Mouse (Mus musculus) embryonic stem cell, embryonic (primary cell): ENCODE measurements around the gene Zswim1.

Experiments used
- CTCF ChIA-PET, 4 experiments: fragments of 300-600 bp in 2 of 4; fragments of 350-600 bp in 2 of 4; sonication (Branson Sonifier 250); formaldehyde crosslinking; loops; one replicate each; lab custom pipeline; 2022; ENCODE audit warnings: inconsistent platforms in 2 of 4; lab: Charles Lee
- POLR2A ChIA-PET, 4 experiments: fragments of 300-600 bp in 2 of 4; fragments of 350-600 bp in 2 of 4; sonication (Branson Sonifier 250); formaldehyde crosslinking; loops; one replicate each; lab custom pipeline; 2022; ENCODE audit warnings: antibody characterized with exemption in 4 of 4, inconsistent platforms in 1 of 4; lab: Charles Lee

The Zswim1 gene

DNA sequence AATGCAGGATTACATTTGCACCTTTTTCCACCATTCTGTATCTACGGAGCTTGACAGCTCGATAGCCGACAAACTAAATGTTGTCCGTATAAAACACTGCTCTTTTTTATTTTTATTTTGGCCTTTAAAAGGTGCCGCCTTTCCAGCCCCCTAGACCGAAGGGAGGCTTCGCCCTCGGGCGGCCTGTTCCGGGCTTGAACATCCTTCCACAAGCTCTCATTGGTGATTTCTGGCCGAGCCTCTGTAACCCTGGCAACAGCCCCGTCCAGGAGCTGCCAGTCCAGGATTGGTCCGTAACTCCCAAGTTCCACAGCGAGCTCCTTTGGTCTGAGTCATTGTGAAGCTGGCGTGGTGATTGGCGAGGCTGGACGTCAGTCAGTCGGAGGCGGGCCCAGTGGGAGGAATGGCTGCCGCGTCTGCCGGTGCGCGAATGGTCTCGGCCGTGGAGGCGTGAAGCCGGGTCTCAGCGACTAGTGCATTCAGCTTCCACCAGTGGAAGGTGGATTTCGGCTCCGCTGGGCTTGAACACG, at the start of gene Zswim1:
Gene Zswim1 (plus strand): TSS at position 51 of the 530 bp plus-strand sequence.
- ChIA-PET POLR2A (interaction anchor here (0.6 to 18.2 kb wide), 88 partner anchors 9 to 751 kb away, joined by 3 to 694 read pairs (median 5); partner anchors contain the start of genes Acot8 (in 4 of the 4), Zswim3 (in 4 of the 4), Ctsa (in 3 of the 4) and Neurl2 (in 3 of the 4)), CTCF (interaction anchor here (0.6 to 3.3 kb wide), 23 partner anchors 10 to 322 kb away, joined by 3 to 52 read pairs (median 5); partner anchors contain the start of genes Ctsa (in 2 of the 4), Neurl2 (in 2 of the 4), Acot8 (in 1 of the 4) and Pltp (in 1 of the 4))

DNA sequence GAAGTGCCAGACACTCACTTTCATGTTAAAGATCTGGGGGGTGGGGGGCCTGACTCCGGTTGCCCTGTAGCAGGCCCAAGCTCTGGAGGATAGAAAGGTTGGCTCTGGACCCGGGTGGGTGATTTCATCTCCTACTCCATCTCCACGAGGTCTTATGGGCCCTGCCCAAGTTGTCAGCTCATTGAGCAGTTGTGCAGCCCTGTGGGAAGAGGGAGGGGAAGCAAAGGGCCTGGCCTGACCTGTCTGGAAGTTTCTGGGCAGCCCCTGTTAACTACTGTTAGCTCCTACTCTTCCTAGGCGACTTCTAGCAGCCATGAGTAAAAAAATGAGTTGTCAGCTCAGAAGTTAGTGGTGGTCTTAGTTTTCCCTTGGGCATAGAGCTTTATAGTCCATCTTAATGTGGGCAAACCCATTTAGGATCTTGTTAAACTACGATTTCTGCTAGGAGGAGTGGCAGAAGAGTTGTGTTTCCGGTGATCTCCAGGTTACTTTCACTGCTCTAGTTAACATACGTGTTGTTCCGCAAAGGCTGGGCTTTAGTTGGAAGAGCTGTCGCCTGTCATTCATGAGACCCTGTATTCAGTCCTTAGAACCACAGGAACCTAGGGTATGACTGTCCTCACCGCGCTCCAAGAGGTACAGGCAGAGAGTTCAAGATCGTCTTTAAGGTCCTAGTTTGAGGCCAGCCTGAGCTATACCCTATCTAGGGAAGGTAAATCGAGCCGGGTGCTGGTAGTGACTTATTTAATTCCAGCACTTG, 49.1 kb upstream of the Zswim1 start:
- ChIA-PET CTCF (interaction anchor here in 2 of 4 experiments (0.5 to 1.7 kb wide), 7 partner anchors 11 to 104 kb away, joined by 3 to 8 read pairs (median 6); partner anchors contain the start of gene Snx21 (in 1 of the 2)), POLR2A (interaction anchor here in 3 of 4 experiments (0.7 to 19.8 kb wide), 25 partner anchors 9 to 233 kb away, joined by 3 to 366 read pairs (median 6); partner anchors contain the start of genes Snx21 (in 3 of the 3), Acot8 (in 2 of the 3), Zswim1 (in 2 of the 3) and Zswim3 (in 2 of the 3))

DNA sequence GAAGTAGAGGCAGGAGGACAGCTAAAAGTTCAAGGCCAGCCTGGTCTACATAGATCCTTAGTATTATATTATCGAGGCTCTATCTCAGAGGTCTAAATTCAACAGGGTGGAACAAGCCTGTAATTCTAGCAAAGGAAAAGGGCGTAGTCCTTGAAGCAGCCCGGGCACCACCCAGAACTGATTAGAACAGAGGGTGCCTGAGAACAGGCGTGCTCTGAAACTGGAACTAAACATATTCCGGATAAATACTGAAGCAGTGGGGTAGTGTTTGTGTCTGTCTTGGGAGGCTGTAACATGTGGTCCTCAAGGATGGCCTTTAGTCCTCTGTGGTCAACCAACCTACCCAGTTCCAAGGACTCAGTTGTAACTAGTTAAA, 48.5 kb upstream of the Zswim1 start:
- ChIA-PET POLR2A (interaction anchor here in 3 of 4 experiments (0.7 to 19.8 kb wide), 16 partner anchors 10 to 50 kb away, joined by 3 to 366 read pairs (median 13); partner anchors contain the start of genes Snx21 (in 3 of the 3), Acot8 (in 2 of the 3), Zswim1 (in 2 of the 3) and Zswim3 (in 2 of the 3)), CTCF (interaction anchor here in 2 of 4 experiments (1.0 to 1.7 kb wide), 5 partner anchors 10 to 20 kb away, joined by 4 to 8 read pairs (median 6); partner anchors contain the start of gene Snx21 (in 1 of the 2))

DNA sequence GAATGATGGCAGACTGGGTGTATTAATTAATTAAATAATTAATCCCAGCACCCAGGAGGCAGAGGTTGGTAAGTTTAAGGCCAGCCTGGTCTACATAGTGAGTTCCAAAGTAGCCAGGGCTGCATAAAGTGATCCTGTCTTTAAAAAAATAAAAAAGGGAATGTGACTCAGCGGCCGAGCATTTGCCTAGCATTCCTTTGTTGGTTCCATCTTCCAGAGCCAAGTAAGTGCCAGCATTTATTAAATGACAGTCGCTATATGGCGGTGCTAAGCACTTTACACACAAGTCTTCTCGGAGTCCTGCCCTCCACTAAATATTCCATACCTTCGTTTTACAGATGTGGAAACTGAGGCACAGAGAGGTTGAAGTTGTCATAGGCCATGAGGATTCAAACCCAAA, 46.4 kb upstream of the Zswim1 start:
- CTCF ChIA-PET: interaction anchor here in 2 of 4 experiments (1.6 to 1.9 kb wide), 3 partner anchors 10 to 18 kb away, joined by 6 to 14 read pairs (median 9); partner anchors contain the start of gene Snx21 (in 1 of the 2)
- POLR2A ChIA-PET: interaction anchor here (0.6 to 23.4 kb wide), 15 partner anchors 9 to 82 kb away, joined by 3 to 366 read pairs (median 5); partner anchors contain the start of genes Acot8 (in 2 of the 4), Snx21 (in 2 of the 4), Zswim3 (in 2 of the 4) and Tnnc2 (in 1 of the 4)

DNA sequence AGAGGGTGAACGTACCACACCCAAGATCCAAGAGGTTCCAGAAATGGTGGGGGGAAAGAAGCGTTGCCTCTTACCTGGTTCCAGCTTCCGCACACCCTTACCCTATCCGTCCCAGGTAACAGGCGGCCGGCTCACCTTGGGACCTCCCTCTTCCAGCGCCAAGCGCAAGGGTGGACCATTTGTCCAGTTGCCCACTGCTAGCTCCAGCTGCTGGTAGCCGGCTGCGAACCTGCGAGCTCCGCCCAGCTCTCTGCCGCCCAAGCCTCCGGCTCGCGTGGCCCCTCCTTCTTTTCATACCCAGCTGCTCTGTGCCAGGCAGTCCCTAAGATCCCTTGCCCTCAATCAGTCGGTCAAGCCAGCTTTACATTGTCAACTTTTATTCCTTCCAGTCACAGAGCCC, 45.7 kb upstream of the Zswim1 start:
- CTCF ChIA-PET: interaction anchor here (0.5 to 2.2 kb wide), 7 partner anchors 9 to 27 kb away, joined by 3 to 14 read pairs (median 6); partner anchors contain the start of gene Snx21 (in 1 of the 4)
- POLR2A ChIA-PET: interaction anchor here (0.6 to 23.4 kb wide), 28 partner anchors 8 to 373 kb away, joined by 3 to 366 read pairs (median 4); partner anchors contain the start of genes Acot8 (in 3 of the 4), Zswim3 (in 3 of the 4), Snx21 (in 2 of the 4) and Ube2c (in 1 of the 4)

DNA sequence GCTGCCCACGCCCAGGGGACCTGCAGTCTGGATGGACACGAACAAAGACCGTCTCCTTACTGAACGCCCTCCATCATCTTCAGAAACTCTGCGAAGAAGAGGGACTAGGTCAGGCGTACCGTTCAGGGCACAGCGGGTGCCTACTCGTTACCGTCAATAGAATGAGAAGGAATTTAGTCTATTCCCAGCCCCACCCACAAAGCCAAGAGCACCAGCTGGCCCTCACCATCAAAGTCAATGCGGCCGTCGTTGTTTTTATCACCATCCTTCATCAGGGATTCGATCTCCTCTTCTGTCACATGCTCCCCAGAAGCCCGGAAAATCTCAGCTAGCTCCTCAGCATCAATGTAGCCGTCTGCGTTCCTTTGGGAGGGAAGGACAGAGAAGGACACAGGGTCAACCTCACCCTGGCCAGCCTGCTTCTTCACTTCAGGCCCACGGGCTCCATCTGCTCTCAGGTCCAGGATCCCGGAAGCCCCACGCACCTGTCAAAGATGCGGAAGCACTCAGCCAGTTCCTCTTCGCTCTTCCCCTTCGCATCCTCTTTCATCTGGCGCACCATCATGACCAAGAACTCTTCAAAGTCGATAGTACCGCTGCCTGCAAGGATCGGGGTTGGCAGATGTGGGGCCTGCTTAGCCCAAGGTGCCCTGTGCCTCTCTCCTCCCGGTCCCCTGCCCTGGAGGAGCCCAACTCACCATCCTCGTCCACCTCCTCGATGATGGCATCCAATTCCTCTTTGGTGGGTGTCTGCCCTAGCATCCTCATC, 45.1 kb upstream of the Zswim1 start:
- ChIA-PET CTCF (interaction anchor here (0.5 to 2.2 kb wide), 7 partner anchors 8 to 27 kb away, joined by 3 to 14 read pairs (median 6); partner anchors contain the start of gene Snx21 (in 1 of the 4)), POLR2A (interaction anchor here (0.6 to 23.4 kb wide), 25 partner anchors 8 to 81 kb away, joined by 3 to 366 read pairs (median 4); partner anchors contain the start of genes Acot8 (in 3 of the 4), Zswim3 (in 3 of the 4), Snx21 (in 2 of the 4) and Ube2c (in 1 of the 4))

DNA sequence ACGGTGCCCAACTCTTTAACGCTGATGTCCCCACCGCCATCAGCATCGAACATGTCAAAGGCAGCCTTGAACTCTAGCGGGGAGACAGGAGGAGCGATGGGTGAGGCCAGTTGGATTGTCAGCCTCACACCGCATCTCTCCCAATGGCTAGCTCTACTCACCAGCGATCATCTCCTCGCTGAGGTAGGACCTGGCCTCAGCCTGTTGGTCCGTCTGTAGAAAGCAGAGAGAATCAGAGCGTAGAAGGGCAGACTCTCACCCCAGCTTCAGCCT, 44.5 kb upstream of the Zswim1 start:
- POLR2A ChIA-PET: interaction anchor here in 3 of 4 experiments (0.6 to 23.4 kb wide), 10 partner anchors 8 to 63 kb away, joined by 3 to 366 read pairs (median 6); partner anchors contain the start of genes Acot8 (in 2 of the 3), Zswim3 (in 2 of the 3), Snx21 (in 1 of the 3) and Ube2c (in 1 of the 3)
- CTCF ChIA-PET: interaction anchor here (1.1 to 2.2 kb wide), 6 partner anchors 15 to 21 kb away, joined by 3 to 14 read pairs (median 6); no protein-coding TSS in a partner anchor

DNA sequence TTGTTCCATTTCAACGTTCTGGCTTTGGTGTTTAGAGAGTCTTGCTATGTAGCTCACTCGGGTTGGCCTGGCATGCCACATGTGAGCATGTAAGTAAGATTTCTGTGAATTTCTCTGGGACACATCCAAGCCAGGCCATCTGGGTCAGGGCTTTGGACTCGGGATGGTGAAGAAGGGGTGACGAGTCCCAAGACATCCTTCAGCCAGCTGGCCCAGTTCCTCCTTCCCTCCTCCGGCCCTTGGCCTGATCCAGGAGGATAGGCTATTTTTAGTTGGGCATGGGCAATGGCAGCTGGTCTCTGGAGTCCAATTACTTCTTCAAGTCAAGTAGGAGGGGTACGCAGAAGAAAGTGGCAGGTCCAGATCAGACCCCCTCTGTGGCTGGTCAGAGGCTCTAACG, 43.7 kb upstream of the Zswim1 start:
- ChIA-PET POLR2A (interaction anchor here in 2 of 4 experiments (1.5 to 23.4 kb wide), 3 partner anchors 13 to 26 kb away, joined by 3 to 366 read pairs (median 5); partner anchors contain the start of genes Acot8 (in 1 of the 2), Ube2c (in 1 of the 2) and Zswim3 (in 1 of the 2)), CTCF (interaction anchor here in 2 of 4 experiments (1.1 to 2.2 kb wide), 2 partner anchors 15 kb away, joined by 3 to 6 read pairs; no protein-coding TSS in a partner anchor)

GRCm38 (mm10) chr2:164779481-164780086, 42.9 kb upstream of the Zswim1 start, which contains the start of gene Tnnc2:
Gene Tnnc2, minus strand, starts transcription at chr2:164779967.
- ChIA-PET CTCF (interaction anchor here in 3 of 4 experiments (0.6 to 1.7 kb wide), 4 partner anchors 9 to 15 kb away, joined by 3 to 6 read pairs (median 4); no protein-coding TSS in a partner anchor), POLR2A (interaction anchor here (0.6 to 23.4 kb wide), 15 partner anchors 10 to 1207 kb away, joined by 3 to 366 read pairs (median 5); partner anchors contain the start of genes Acot8 (in 3 of the 4), Zswim3 (in 3 of the 4), Ube2c (in 2 of the 4) and Zswim1 (in 1 of the 4))

DNA sequence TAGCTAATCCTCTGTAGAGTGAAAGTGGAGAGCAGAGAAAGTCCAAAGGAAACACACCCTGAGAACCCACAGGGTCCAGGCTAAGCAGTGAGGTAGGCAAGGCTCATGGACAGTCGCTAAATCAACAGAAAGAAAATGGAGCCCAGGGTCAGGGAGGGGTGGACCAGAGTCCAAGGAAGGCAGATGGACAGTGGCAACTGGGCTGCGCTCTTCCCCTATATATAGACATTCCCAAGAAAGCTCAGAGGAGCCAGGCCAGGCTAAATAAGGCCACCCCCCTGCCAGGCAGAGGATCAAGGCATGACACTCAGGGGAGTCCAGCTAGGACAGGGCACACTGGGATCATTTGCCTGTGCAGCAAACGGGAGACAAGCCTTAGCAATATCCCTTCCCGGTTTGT, 40.6 kb upstream of the Zswim1 start:
- CTCF ChIA-PET: interaction anchor here in 3 of 4 experiments (1.0 to 5.3 kb wide), 5 partner anchors 10 to 12 kb away, joined by 3 to 42 read pairs (median 4); no protein-coding TSS in a partner anchor
- POLR2A ChIA-PET: interaction anchor here in 2 of 4 experiments (1.0 to 23.4 kb wide), 7 partner anchors 9 to 338 kb away, joined by 3 to 366 read pairs (median 5); partner anchors contain the start of genes Acot8 (in 1 of the 2), Sdc4 (in 1 of the 2), Ube2c (in 1 of the 2) and Zswim1 (in 1 of the 2)

- ChIA-PET CTCF (interaction anchor here (0.5 to 5.3 kb wide), 51 partner anchors 10 to 1533 kb away, joined by 3 to 91 read pairs (median 4); partner anchors contain the start of genes Acot8 (in 2 of the 4), Ube2c (in 2 of the 4), Zswim3 (in 2 of the 4) and Ctsa (in 1 of the 4)), POLR2A (interaction anchor here (0.6 to 23.4 kb wide), 25 partner anchors 9 to 394 kb away, joined by 3 to 366 read pairs (median 6); partner anchors contain the start of genes Ube2c (in 3 of the 4), Acot8 (in 2 of the 4), Zswim1 (in 2 of the 4) and Zswim3 (in 2 of the 4))
Observed at GRCm38 (mm10) chr2:164783926-164784581, 38.4 kb upstream of the Zswim1 start.

- ChIA-PET CTCF (interaction anchor here (0.6 to 5.3 kb wide), 53 partner anchors 8 to 395 kb away, joined by 3 to 91 read pairs (median 4); partner anchors contain the start of genes Acot8 (in 2 of the 4), Ube2c (in 2 of the 4), Zswim3 (in 2 of the 4) and Ctsa (in 1 of the 4)), POLR2A (interaction anchor here (0.6 to 23.4 kb wide), 41 partner anchors 8 to 115 kb away, joined by 3 to 366 read pairs (median 6); partner anchors contain the start of genes Acot8 (in 3 of the 4), Ube2c (in 3 of the 4), Zswim3 (in 3 of the 4) and Ctsa (in 2 of the 4))
Observed at GRCm38 (mm10) chr2:164784869-164785420, 37.5 kb upstream of the Zswim1 start.

DNA sequence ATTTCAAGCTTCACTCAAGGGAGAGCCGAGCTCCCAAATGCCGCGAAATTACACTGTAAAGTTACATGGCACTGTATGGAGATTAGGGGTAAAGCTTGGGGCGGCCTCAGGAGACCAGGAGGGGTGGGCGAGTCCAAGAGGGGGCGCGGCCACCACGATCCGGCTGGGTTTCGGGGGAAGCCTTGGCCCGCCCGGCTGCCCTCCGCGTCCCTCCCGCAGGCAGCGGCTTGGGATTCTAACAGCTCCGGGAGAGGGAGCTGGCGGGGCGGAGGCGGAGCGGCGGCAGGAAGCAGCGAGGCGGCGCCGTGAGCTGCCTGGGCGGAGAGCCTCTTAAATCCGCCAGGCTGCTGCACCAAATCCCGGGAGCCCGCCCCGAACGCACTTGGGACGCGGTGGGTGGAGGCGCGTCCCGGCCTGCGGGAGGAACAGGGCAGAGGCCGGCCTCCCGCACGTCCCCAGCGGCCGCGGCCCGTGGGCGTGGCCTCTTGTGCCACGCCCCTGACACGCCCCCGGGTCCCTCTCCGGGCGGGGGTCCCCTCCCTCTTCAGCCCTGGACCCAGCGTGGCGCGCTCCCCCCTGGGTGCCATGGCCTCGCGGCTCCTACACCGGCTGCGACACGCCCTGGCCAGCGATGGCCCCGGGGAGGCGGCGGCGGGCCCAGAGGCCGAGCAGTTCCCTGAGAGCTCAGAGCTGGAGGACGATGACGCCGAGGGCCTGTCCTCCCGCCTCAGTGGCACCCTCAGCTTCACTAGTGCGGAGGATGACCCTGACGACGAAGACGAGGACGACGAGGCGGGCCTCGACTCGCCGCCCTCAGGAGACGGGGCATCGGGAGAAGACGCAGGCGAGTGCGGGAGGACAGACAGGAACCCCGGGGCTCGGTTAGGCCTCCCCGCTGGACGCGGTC, 36.8 kb upstream of the Zswim1 start, which contains the start of gene Snx21:
Gene Snx21 (plus strand): TSS at position 343 of the 907 bp plus-strand sequence.
- CTCF ChIA-PET: interaction anchor here (0.6 to 5.3 kb wide), 27 partner anchors 8 to 587 kb away, joined by 3 to 91 read pairs (median 4); partner anchors contain the start of genes Acot8 (in 1 of the 4), Ctsa (in 1 of the 4), Neurl2 (in 1 of the 4) and Ube2c (in 1 of the 4)
- POLR2A ChIA-PET: interaction anchor here (0.7 to 23.4 kb wide), 48 partner anchors 8 to 342 kb away, joined by 3 to 366 read pairs (median 4); partner anchors contain the start of genes Acot8 (in 3 of the 4), Ube2c (in 3 of the 4), Zswim3 (in 3 of the 4) and Ctsa (in 2 of the 4)
